Mouse (Mus musculus): ENCODE measurements around the gene Arhgap23. TPM values are rescaled to one million over a fixed set of nuclear protein-coding genes. Genes with fewer than 3 reads are reported as not detected.

The Arhgap23 gene
- polyA plus RNA-seq, 1 experiment from 2014 or later, result 8.4 TPM

- no peak overlapping the region for H3K27ac ChIP-seq
- H3K36me3 ChIP-seq, result no peaks in the 10 kb centered on the region
- H3K27me3 ChIP-seq, result 0 out of 2 replicates have a peak, but pooled peaks cover 6% of the 10 kb centered on the region
- H3K9me3 ChIP-seq, result no peaks in the 10 kb centered on the region
- H3K4me1 ChIP-seq, result peaks cover 62% of the 10 kb centered on the region
- no peak overlapping the region for H3K9ac ChIP-seq
- WGBS, result 73% methylated on average over 3 of the region's 3 CpGs
- no peak overlapping the region for H3K4me2 ChIP-seq
- ATAC-seq (ENCODE audit: insufficient number of reproducible peaks, low FRiP score, low TSS enrichment, low read depth), result no peak
- no peak overlapping the region for H3K4me3 ChIP-seq
Observed at GRCm38 (mm10) chr11:97407456-97407855, 7.9 kb upstream of the Arhgap23 start.

- Histone ChIP-seq H3K4me3 (no peak overlapping the region), H3K4me1 (peaks cover 61% of the 10 kb centered on the region), H3K9ac (no peak overlapping the region), H3K36me3 (no peaks in the 10 kb centered on the region), H3K4me2 (no peak overlapping the region), H3K9me3 (no peaks in the 10 kb centered on the region), H3K27ac (no peak overlapping the region), H3K27me3 (no peaks in the 10 kb centered on the region)
- WGBS, result 4% methylated on average over 6 of the region's 6 CpGs
- ATAC-seq (ENCODE audit: insufficient number of reproducible peaks, low FRiP score, low TSS enrichment, low read depth), result no peak
Observed at GRCm38 (mm10) chr11:97408171-97408570, 7.2 kb upstream of the Arhgap23 start.

- Histone ChIP-seq H3K4me3 (no peak overlapping the region), H3K36me3 (no peaks in the 10 kb centered on the region), H3K9ac (no peak overlapping the region), H3K27me3 (no peaks in the 10 kb centered on the region), H3K4me1 (peaks cover 46% of the 10 kb centered on the region), H3K4me2 (no peak overlapping the region), H3K9me3 (no peaks in the 10 kb centered on the region), H3K27ac (no peak overlapping the region)
- 80% methylated on average over 4 of the region's 4 CpGs for WGBS
- ATAC-seq (ENCODE audit: insufficient number of reproducible peaks, low FRiP score, low TSS enrichment, low read depth), result no peak
Observed at GRCm38 (mm10) chr11:97410958-97411357, 4.4 kb upstream of the Arhgap23 start.

- Histone ChIP-seq H3K4me1 (peaks cover 46% of the 10 kb centered on the region), H3K9ac (no peak overlapping the region), H3K9me3 (no peaks in the 10 kb centered on the region), H3K27me3 (no peaks in the 10 kb centered on the region), H3K4me2 (no peak overlapping the region), H3K4me3 (no peak overlapping the region), H3K27ac (peak overlapping the region; percentile 74; the same call in 1 of the 2 replicates), H3K36me3 (no peaks in the 10 kb centered on the region)
- ATAC-seq (ENCODE audit: insufficient number of reproducible peaks, low FRiP score, low TSS enrichment, low read depth), result no peak
- WGBS, result 24% methylated on average over 3 of the region's 3 CpGs
Observed at GRCm38 (mm10) chr11:97412117-97412516, 3.2 kb upstream of the Arhgap23 start.

GRCm38 (mm10) chr11:97412808-97413347 lies 2.5 kb upstream of the Arhgap23 start:
- 43% methylated on average over 10 of the region's 10 CpGs for WGBS
- Histone ChIP-seq H3K36me3 (no peaks in the 10 kb centered on the region), H3K27me3 (no peaks in the 10 kb centered on the region), H3K27ac (peak overlapping the region; percentile 74), H3K9me3 (no peaks in the 10 kb centered on the region), H3K9ac (no peak overlapping the region), H3K4me3 (no peak overlapping the region), H3K4me1 (peaks cover 45% of the 10 kb centered on the region), H3K4me2 (no peak overlapping the region)
- no peak for ATAC-seq (ENCODE audit: insufficient number of reproducible peaks, low FRiP score, low TSS enrichment, low read depth)

GRCm38 (mm10) chr11:97415712-97416636 lies 641 bp downstream of the Arhgap23 start:
- Histone ChIP-seq H3K9ac (peak overlapping the region; percentile 87), H3K4me1 (peaks cover 52% of the 10 kb centered on the region), H3K9me3 (no peaks in the 10 kb centered on the region), H3K27ac (peak overlapping the region; percentile 93), H3K27me3 (no peaks in the 10 kb centered on the region), H3K4me3 (peak overlapping the region; percentile 87), H3K36me3 (no peaks in the 10 kb centered on the region), H3K4me2 (peak overlapping the region; percentile 85)
- 2% methylated on average over 49 of the region's 49 CpGs for WGBS
- peak; percentile 45; the same call in 1 of the 2 replicates for ATAC-seq (ENCODE audit: insufficient number of reproducible peaks, low FRiP score, low TSS enrichment, low read depth)

GRCm38 (mm10) chr11:97416637-97417035 lies 1.3 kb downstream of the Arhgap23 start:
- no peaks in the 10 kb centered on the region for H3K36me3 ChIP-seq
- 0 out of 2 replicates have a peak overlapping the region, but pooled peaks have one; percentile 87 for H3K9ac ChIP-seq
- H3K27me3 ChIP-seq, result no peaks in the 10 kb centered on the region
- ATAC-seq (ENCODE audit: insufficient number of reproducible peaks, low FRiP score, low TSS enrichment, low read depth), result no peak
- WGBS, result 8% methylated on average over 5 of the region's 5 CpGs
- peak overlapping the region; percentile 85 for H3K4me2 ChIP-seq
- peak overlapping the region; percentile 87 for H3K4me3 ChIP-seq
- no peaks in the 10 kb centered on the region for H3K9me3 ChIP-seq
- H3K4me1 ChIP-seq, result peaks cover 52% of the 10 kb centered on the region
- H3K27ac ChIP-seq, result peak overlapping the region; percentile 93; the same call in 1 of the 2 replicates

GRCm38 (mm10) chr11:97418834-97419539 lies 3.7 kb downstream of the Arhgap23 start:
- no peak overlapping the region for H3K4me3 ChIP-seq
- H3K27ac ChIP-seq, result no peak overlapping the region
- H3K27me3 ChIP-seq, result no peaks in the 10 kb centered on the region
- ATAC-seq (ENCODE audit: insufficient number of reproducible peaks, low FRiP score, low TSS enrichment, low read depth), result no peak
- no peaks in the 10 kb centered on the region for H3K9me3 ChIP-seq
- no peak overlapping the region for H3K9ac ChIP-seq
- H3K4me1 ChIP-seq, result peaks cover 54% of the 10 kb centered on the region
- H3K36me3 ChIP-seq, result no peaks in the 10 kb centered on the region
- 53% methylated on average over 14 of the region's 14 CpGs for WGBS
- no peak overlapping the region for H3K4me2 ChIP-seq

- no peak for ATAC-seq (ENCODE audit: insufficient number of reproducible peaks, low FRiP score, low TSS enrichment, low read depth)
- H3K36me3 ChIP-seq, result no peaks in the 10 kb centered on the region
- no peak overlapping the region for H3K4me2 ChIP-seq
- no peaks in the 10 kb centered on the region for H3K27me3 ChIP-seq
- no peak overlapping the region for H3K27ac ChIP-seq
- peaks cover 59% of the 10 kb centered on the region for H3K4me1 ChIP-seq
- no peak overlapping the region for H3K9ac ChIP-seq
- WGBS, result 48% methylated on average over 5 of the region's 5 CpGs
- no peak overlapping the region for H3K4me3 ChIP-seq
- H3K9me3 ChIP-seq, result no peaks in the 10 kb centered on the region
Observed at GRCm38 (mm10) chr11:97419540-97419900, 4.2 kb downstream of the Arhgap23 start.

- no peaks in the 10 kb centered on the region for H3K27me3 ChIP-seq
- H3K4me2 ChIP-seq, result no peak overlapping the region
- no peak overlapping the region for H3K9ac ChIP-seq
- H3K36me3 ChIP-seq, result no peaks in the 10 kb centered on the region
- no peak for ATAC-seq (ENCODE audit: insufficient number of reproducible peaks, low FRiP score, low TSS enrichment, low read depth)
- whole genome bisulfite sequencing, result 44% methylated on average over 4 of the region's 4 CpGs
- peaks cover 36% of the 10 kb centered on the region for H3K4me1 ChIP-seq
- H3K27ac ChIP-seq, result peak overlapping the region; percentile 47
- H3K9me3 ChIP-seq, result no peaks in the 10 kb centered on the region
- no peak overlapping the region for H3K4me3 ChIP-seq
Observed at GRCm38 (mm10) chr11:97422507-97422906, 7.2 kb downstream of the Arhgap23 start.

GRCm38 (mm10) chr11:97424092-97424692 lies 8.9 kb downstream of the Arhgap23 start:
- Histone ChIP-seq H3K27ac (no peak overlapping the region), H3K9ac (no peak overlapping the region), H3K9me3 (no peaks in the 10 kb centered on the region), H3K27me3 (no peaks in the 10 kb centered on the region), H3K36me3 (no peaks in the 10 kb centered on the region), H3K4me1 (peaks cover 39% of the 10 kb centered on the region), H3K4me2 (no peak overlapping the region), H3K4me3 (no peak overlapping the region)
- ATAC-seq (ENCODE audit: insufficient number of reproducible peaks, low FRiP score, low TSS enrichment, low read depth), result no peak
- 54% methylated on average over 5 of the region's 5 CpGs for WGBS

All from limb, embryonic 15.5 days (tissue).